Mouse (Mus musculus) kidney, adult 2 months (tissue): ENCODE data around the gene D11Wsu47e.

Source experiments
- CTCF ChIP-seq: fragments of 200-500 bp; conservative IDR thresholded peaks from 2 replicates; pipeline ENCODE4 v1.5.1; 2011; ENCODE audit warnings: low read depth, mild to moderate bottlenecking, control low read depth, low read length, moderate library complexity, mixed read lengths; ENCODE audit not compliant: insufficient read depth, insufficient read length
- POLR2A ChIP-seq: fragments of 200-500 bp; IDR thresholded peaks from one replicate; pipeline ENCODE4 v1.6.1; 2011; ENCODE audit warnings: low read depth, low read length, control low read depth

DNA sequence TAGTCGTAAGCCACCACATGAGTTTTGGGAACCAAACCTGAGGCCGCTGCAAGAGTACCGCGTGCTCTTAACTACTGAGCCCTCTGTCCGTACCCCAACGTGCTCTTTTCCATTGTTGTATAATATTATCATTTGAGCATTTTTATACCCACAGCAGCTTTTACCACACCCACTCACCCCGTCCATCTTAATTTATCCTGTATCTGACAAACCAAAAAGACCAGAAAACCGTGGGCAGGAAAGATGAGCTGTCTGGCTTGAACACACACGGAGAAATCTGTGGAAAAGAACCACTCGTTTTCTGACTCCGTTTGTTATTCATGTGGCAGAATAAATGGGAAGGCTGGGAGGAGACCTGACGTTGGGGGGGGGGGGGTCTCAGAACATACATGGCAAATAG lies 6.3 kb downstream of the D11Wsu47e start:
- TF ChIP-seq CTCF = no peak
- TF ChIP-seq POLR2A = no peak
